Mouse (Mus musculus) neural tube, embryonic 12.5 days (tissue): ENCODE results near the gene Slc9a8. TPM values are rescaled to one million over a fixed set of nuclear protein-coding genes. Genes with fewer than 3 reads are reported as not detected.

Experiments used
- ATAC-seq: fragments of 200-750 bp; cut with Nextera tagmentation; 2 replicates; pipeline ENCODE4 v1.8.0; 2017; ENCODE audit warnings: low read depth, mild to moderate bottlenecking, moderate TSS enrichment, moderate library complexity; ENCODE audit not compliant: low FRiP score
- H3K27ac ChIP-seq: fragments of 300-500 bp; sonication (generic); 2 replicates; pipeline ENCODE4 v1.5.1; 2016
- H3K27me3 ChIP-seq: fragments of 300-500 bp; sonication (generic); replicated peaks from 2 replicates; pipeline ENCODE4 v1.6.1; 2016; ENCODE audit warnings: mild to moderate bottlenecking
- H3K36me3 ChIP-seq: fragments of 300-500 bp; sonication (generic); 2 replicates; pipeline ENCODE4 v1.6.1; 2016; ENCODE audit warnings: mild to moderate bottlenecking
- H3K4me1 ChIP-seq: fragments of 300-500 bp; sonication (generic); 2 replicates; pipeline ENCODE4 v1.6.1; 2016
- H3K4me2 ChIP-seq: fragments of 300-500 bp; sonication (generic); replicated peaks from 2 replicates; pipeline ENCODE4 v1.6.1; 2016; ENCODE audit warnings: mild to moderate bottlenecking
- H3K4me3 ChIP-seq: fragments of 300-500 bp; sonication (generic); 2 replicates; pipeline ENCODE4 v1.5.1; 2016
- H3K9ac ChIP-seq: fragments of 300-500 bp; sonication (generic); 2 replicates; pipeline ENCODE4 v1.6.1; 2016; ENCODE audit warnings: mild to moderate bottlenecking
- H3K9me3 ChIP-seq: fragments of 300-500 bp; sonication (generic); 2 replicates; pipeline ENCODE4 v1.6.1; 2016; ENCODE audit warnings: mild to moderate bottlenecking
- WGBS: fragments of 180-500 bp; shearing (Covaris S2); methylation state at CpG from one replicate; pipeline ENCODE4 v1.1.7; 2016; 5-methylcytosine and 5-hydroxymethylcytosine counted together
- polyA plus RNA-seq: library from polyadenylated mRNA; unstranded; fragments of >200 nt; fragmentation: Nextera tagmentation; extraction: Ambion mirVana; gene quantifications from 2 replicates; pipeline ENCODE4 v1.2.1, GENCODE M21; 2016

The Slc9a8 gene
- polyA plus RNA-seq, 1 experiment from 2014 or later: 23.7 TPM

- no peak overlapping the region for H3K4me3 ChIP-seq
- no peaks in the 10 kb centered on the region for H3K4me1 ChIP-seq
- no peaks in the 10 kb centered on the region for H3K9me3 ChIP-seq
- ATAC-seq: no peak
- no peaks in the 10 kb centered on the region for H3K27me3 ChIP-seq
- no peak overlapping the region for H3K9ac ChIP-seq
- H3K36me3 ChIP-seq: peaks cover 44% of the 10 kb centered on the region
- H3K27ac ChIP-seq: no peak overlapping the region
- H3K4me2 ChIP-seq: no peak overlapping the region
- WGBS: 96% methylated on average over 3 of the region's 3 CpGs
Measured at GRCm38 (mm10) chr2:167439422-167439821, 17.9 kb downstream of the Slc9a8 start.

- H3K27me3 ChIP-seq: no peaks in the 10 kb centered on the region
- no peak overlapping the region for H3K27ac ChIP-seq
- no peak overlapping the region for H3K4me2 ChIP-seq
- no peaks in the 10 kb centered on the region for H3K9me3 ChIP-seq
- peaks cover 54% of the 10 kb centered on the region for H3K36me3 ChIP-seq
- H3K4me3 ChIP-seq: no peak overlapping the region
- ATAC-seq: no peak
- no peak overlapping the region for H3K9ac ChIP-seq
- H3K4me1 ChIP-seq: no peaks in the 10 kb centered on the region
- WGBS: 90% methylated on average over 4 of the region's 4 CpGs
Measured at GRCm38 (mm10) chr2:167443411-167444193, 22.1 kb downstream of the Slc9a8 start.

GRCm38 (mm10) chr2:167445911-167446780 lies 24.6 kb downstream of the Slc9a8 start:
- no peak overlapping the region for H3K27ac ChIP-seq
- no peak overlapping the region for H3K9ac ChIP-seq
- no peaks in the 10 kb centered on the region for H3K9me3 ChIP-seq
- H3K4me1 ChIP-seq: no peaks in the 10 kb centered on the region
- H3K36me3 ChIP-seq: peaks cover 67% of the 10 kb centered on the region
- H3K4me2 ChIP-seq: no peak overlapping the region
- no peaks in the 10 kb centered on the region for H3K27me3 ChIP-seq
- no peak for ATAC-seq
- 84% methylated on average over 20 of the region's 20 CpGs for whole genome bisulfite sequencing
- no peak overlapping the region for H3K4me3 ChIP-seq

GRCm38 (mm10) chr2:167447207-167447606 lies 25.7 kb downstream of the Slc9a8 start:
- Histone ChIP-seq H3K9ac (no peak overlapping the region), H3K27ac (no peak overlapping the region), H3K36me3 (peaks cover 64% of the 10 kb centered on the region)

GRCm38 (mm10) chr2:167447629-167448028 lies 26.1 kb downstream of the Slc9a8 start:
- H3K9me3 ChIP-seq: no peaks in the 10 kb centered on the region
- H3K4me3 ChIP-seq: no peak overlapping the region
- WGBS: 92% methylated on average over 8 of the region's 8 CpGs
- no peaks in the 10 kb centered on the region for H3K27me3 ChIP-seq
- no peak overlapping the region for H3K27ac ChIP-seq
- H3K4me1 ChIP-seq: no peaks in the 10 kb centered on the region
- no peak overlapping the region for H3K4me2 ChIP-seq
- no peak overlapping the region for H3K9ac ChIP-seq
- no peak for ATAC-seq
- H3K36me3 ChIP-seq: peaks cover 64% of the 10 kb centered on the region

More at GRCm38 (mm10) chr2:167447207-167447606, 25.7 kb downstream of the Slc9a8 start:
- no peaks in the 10 kb centered on the region for H3K9me3 ChIP-seq
- no peak overlapping the region for H3K4me3 ChIP-seq
- H3K27me3 ChIP-seq: no peaks in the 10 kb centered on the region
- ATAC-seq: no peak
- H3K4me2 ChIP-seq: no peak overlapping the region
- no peaks in the 10 kb centered on the region for H3K4me1 ChIP-seq
- 94% methylated on average over 7 of the region's 7 CpGs for WGBS

- Histone ChIP-seq H3K36me3 (peaks cover 75% of the 10 kb centered on the region), H3K9ac (no peak overlapping the region), H3K4me3 (no peak overlapping the region), H3K27ac (no peak overlapping the region), H3K27me3 (no peaks in the 10 kb centered on the region), H3K4me1 (no peaks in the 10 kb centered on the region), H3K9me3 (no peaks in the 10 kb centered on the region), H3K4me2 (no peak overlapping the region)
- 92% methylated on average over 21 of the region's 21 CpGs for WGBS
- no peak for ATAC-seq
Measured at GRCm38 (mm10) chr2:167449331-167450275, 28.1 kb downstream of the Slc9a8 start.

GRCm38 (mm10) chr2:167450647-167451046 lies 29.1 kb downstream of the Slc9a8 start:
- H3K9me3 ChIP-seq: no peaks in the 10 kb centered on the region
- H3K36me3 ChIP-seq: peaks cover 74% of the 10 kb centered on the region
- no peak overlapping the region for H3K4me3 ChIP-seq
- no peaks in the 10 kb centered on the region for H3K27me3 ChIP-seq
- no peak for ATAC-seq
- no peak overlapping the region for H3K9ac ChIP-seq
- no peak overlapping the region for H3K27ac ChIP-seq
- H3K4me2 ChIP-seq: no peak overlapping the region
- no peaks in the 10 kb centered on the region for H3K4me1 ChIP-seq
- WGBS: 91% methylated on average over 8 of the region's 8 CpGs

GRCm38 (mm10) chr2:167453814-167454213 lies 32.3 kb downstream of the Slc9a8 start:
- Histone ChIP-seq H3K4me1 (no peaks in the 10 kb centered on the region), H3K27me3 (no peaks in the 10 kb centered on the region), H3K9ac (no peak overlapping the region), H3K9me3 (no peaks in the 10 kb centered on the region), H3K4me2 (no peak overlapping the region), H3K27ac (no peak overlapping the region), H3K36me3 (peaks cover 85% of the 10 kb centered on the region), H3K4me3 (no peak overlapping the region)
- ATAC-seq: no peak
- WGBS: 84% methylated on average over 3 of the region's 3 CpGs

GRCm38 (mm10) chr2:167456361-167457020 lies 35.0 kb downstream of the Slc9a8 start:
- WGBS: 90% methylated on average over 5 of the region's 5 CpGs
- H3K9ac ChIP-seq: no peak overlapping the region

GRCm38 (mm10) chr2:167457213-167457612 lies 35.7 kb downstream of the Slc9a8 start:
- ATAC-seq: no peak
- Histone ChIP-seq H3K9me3 (no peaks in the 10 kb centered on the region), H3K4me3 (no peak overlapping the region), H3K4me1 (no peaks in the 10 kb centered on the region), H3K36me3 (peaks cover 83% of the 10 kb centered on the region), H3K27ac (no peak overlapping the region), H3K27me3 (no peaks in the 10 kb centered on the region), H3K9ac (no peak overlapping the region), H3K4me2 (no peak overlapping the region)
- 92% methylated on average over 9 of the region's 9 CpGs for WGBS

More at GRCm38 (mm10) chr2:167456361-167457020, 35.0 kb downstream of the Slc9a8 start:
- Histone ChIP-seq H3K9me3 (no peaks in the 10 kb centered on the region), H3K4me3 (no peak overlapping the region), H3K27ac (no peak overlapping the region), H3K36me3 (peaks cover 82% of the 10 kb centered on the region), H3K27me3 (no peaks in the 10 kb centered on the region), H3K4me1 (no peaks in the 10 kb centered on the region), H3K4me2 (no peak overlapping the region)
- ATAC-seq: no peak

GRCm38 (mm10) chr2:167458548-167458947 lies 37.0 kb downstream of the Slc9a8 start:
- H3K9ac ChIP-seq: no peak overlapping the region
- no peak overlapping the region for H3K4me3 ChIP-seq
- H3K9me3 ChIP-seq: no peaks in the 10 kb centered on the region
- H3K4me1 ChIP-seq: no peaks in the 10 kb centered on the region
- H3K27me3 ChIP-seq: no peaks in the 10 kb centered on the region
- peaks cover 74% of the 10 kb centered on the region for H3K36me3 ChIP-seq
- 92% methylated on average over 3 of the region's 3 CpGs for WGBS
- H3K27ac ChIP-seq: no peak overlapping the region
- ATAC-seq: no peak
- no peak overlapping the region for H3K4me2 ChIP-seq
